Mouse (Mus musculus) limb, embryonic 14.5 days (tissue): ENCODE results near the gene Pmpca. TPM values are rescaled to one million over a fixed set of nuclear protein-coding genes. Genes with fewer than 3 reads are reported as not detected.
A peak's percentile ranks its signal among the peaks of the same experiment; 100 is the strongest.

Experiments
- ATAC-seq: fragments of 200-750 bp; cut with Nextera tagmentation; 2 replicates; pipeline ENCODE4 v1.8.0; 2017; ENCODE audit warnings: low read depth, moderate number of reproducible peaks, moderate TSS enrichment; ENCODE audit not compliant: low FRiP score
- DNase-seq: peaks from one replicate; pipeline ENCODE4 v3.0.0-alpha.2; 2015; ENCODE audit warnings: low spot score
- H3K27ac ChIP-seq: fragments of 300-500 bp; sonication (generic); replicated peaks from 2 replicates; pipeline ENCODE4 v1.5.1; 2014; ENCODE audit warnings: low read depth, mild to moderate bottlenecking, low read length, moderate library complexity, mixed read lengths
- H3K27me3 ChIP-seq: fragments of 300-500 bp; sonication (generic); 2 replicates; pipeline ENCODE4 v1.6.1; 2014; ENCODE audit warnings: low read length, mixed read lengths; ENCODE audit not compliant: control insufficient read depth, insufficient read depth
- H3K36me3 ChIP-seq: fragments of 300-500 bp; sonication (generic); 2 replicates; pipeline ENCODE4 v1.6.1; 2014; ENCODE audit warnings: mild to moderate bottlenecking, low read length, moderate library complexity, mixed read lengths; ENCODE audit not compliant: control insufficient read depth, insufficient read depth
- H3K4me1 ChIP-seq: fragments of 300-500 bp; sonication (generic); 2 replicates; pipeline ENCODE4 v1.6.1; 2014; ENCODE audit warnings: antibody characterized with exemption, low read length, mixed read lengths; ENCODE audit not compliant: control insufficient read depth, insufficient read depth
- H3K4me2 ChIP-seq: fragments of 300-500 bp; sonication (generic); replicated peaks from 2 replicates; pipeline ENCODE4 v1.6.1; 2014; ENCODE audit warnings: low read depth, mild to moderate bottlenecking, low read length, moderate library complexity; ENCODE audit not compliant: severe bottlenecking
- H3K4me3 ChIP-seq: fragments of 300-500 bp; sonication (generic); replicated peaks from 2 replicates; pipeline ENCODE4 v1.5.1; 2014; ENCODE audit warnings: low read length
- H3K9ac ChIP-seq: fragments of 300-500 bp; sonication (generic); 2 replicates; pipeline ENCODE4 v1.6.1; 2014; ENCODE audit warnings: mild to moderate bottlenecking, low read depth, low read length, moderate library complexity; ENCODE audit not compliant: severe bottlenecking
- H3K9me3 ChIP-seq: fragments of 300-500 bp; sonication (generic); 2 replicates; pipeline ENCODE4 v1.6.1; 2016; ENCODE audit warnings: low read length; ENCODE audit not compliant: control insufficient read depth
- POLR2A ChIP-seq: fragments of 200-500 bp; IDR thresholded peaks from 2 replicates; pipeline ENCODE4 v1.8.0; 2012; ENCODE audit warnings: inconsistent platforms, mild to moderate bottlenecking, moderate library complexity, borderline replicate concordance; ENCODE audit not compliant: insufficient read depth, insufficient read length; ENCODE audit errors: extremely low read depth
- WGBS: fragments of 180-500 bp; shearing (Covaris S2); extraction: QIAGEN DNeasy Blood & Tissue Kit; methylation state at CpG from one replicate; pipeline ENCODE4 v1.1.7; 2014; 5-methylcytosine and 5-hydroxymethylcytosine counted together
- polyA plus RNA-seq, 2 experiments: library from polyadenylated mRNA; depleted of rRNA in 1 of 2; stranded (reverse) in 1 of 2; unstranded in 1 of 2; fragments of >200 nt; fragmentation: Nextera tagmentation in 1 of 2; extraction: Ambion mirVana in 1 of 2; gene quantifications; 2 replicates each; pipeline versions ENCODE4 v1.2.1 to v1.2.3; 2012 to 2014

The Pmpca gene
- polyA plus RNA-seq, 2 experiments: 72.3 to 106 TPM

GRCm38 (mm10) chr2:26360772-26361171 lies 28.4 kb upstream of the Pmpca start, which contains the start of gene Card9:
Gene Card9, minus strand, starts transcription at chr2:26360918.
- no peak within 1 kb of the TSS for H3K27ac ChIP-seq
- no peaks in the 10 kb centered on the region for H3K27me3 ChIP-seq
- no peaks in the 10 kb centered on the region for H3K9me3 ChIP-seq
- H3K36me3 ChIP-seq: peaks cover 33% of the 10 kb centered on the region
- ATAC-seq: no peak
- H3K4me1 ChIP-seq: no peaks in the 10 kb centered on the region
- WGBS: 50% methylated on average over 3 of the region's 3 CpGs
- no peak for DNase-seq
- no peak within 1 kb of the TSS for H3K4me3 ChIP-seq
- no peak within 1 kb of the TSS for H3K4me2 ChIP-seq
- no peak within 1 kb of the TSS for H3K9ac ChIP-seq
- no peak for TF ChIP-seq POLR2A

GRCm38 (mm10) chr2:26362991-26363390 lies 26.1 kb upstream of the Pmpca start:
- Histone ChIP-seq H3K4me1 (no peaks in the 10 kb centered on the region), H3K36me3 (peaks cover 56% of the 10 kb centered on the region), H3K4me3 (no peak overlapping the region), H3K9me3 (no peaks in the 10 kb centered on the region), H3K27me3 (no peaks in the 10 kb centered on the region), H3K27ac (no peak overlapping the region), H3K4me2 (no peak overlapping the region), H3K9ac (0 out of 2 replicates have a peak overlapping the region, but pooled peaks have one; percentile 25)
- ATAC-seq (no peak), DNase-seq (no peak)
- no peak for TF ChIP-seq POLR2A
- 77% methylated on average over 5 of the region's 5 CpGs for WGBS

- no peak for ATAC-seq
- 88% methylated on average over 5 of the region's 5 CpGs for WGBS
- TF ChIP-seq POLR2A: no peak
Measured at GRCm38 (mm10) chr2:26363481-26363880, 25.7 kb upstream of the Pmpca start.

GRCm38 (mm10) chr2:26364738-26365465 lies 24.2 kb upstream of the Pmpca start:
- Histone ChIP-seq H3K27me3 (no peaks in the 10 kb centered on the region), H3K4me2 (no peak overlapping the region), H3K9me3 (no peaks in the 10 kb centered on the region), H3K4me1 (no peaks in the 10 kb centered on the region), H3K27ac (0 out of 2 replicates have a peak overlapping the region, but pooled peaks have one; percentile 8), H3K4me3 (no peak overlapping the region), H3K9ac (0 out of 2 replicates have a peak overlapping the region, but pooled peaks have one; percentile 2), H3K36me3 (peaks cover 75% of the 10 kb centered on the region)
- WGBS: 72% methylated on average over 10 of the region's 10 CpGs
- no peak for ATAC-seq
- DNase-seq: peak; percentile 18
- no peak for TF ChIP-seq POLR2A

More at GRCm38 (mm10) chr2:26363481-26363880, 25.7 kb upstream of the Pmpca start:
- no peak overlapping the region for H3K9ac ChIP-seq
- no peak for DNase-seq
- H3K4me2 ChIP-seq: no peak overlapping the region
- H3K9me3 ChIP-seq: no peaks in the 10 kb centered on the region
- H3K27ac ChIP-seq: no peak overlapping the region
- no peaks in the 10 kb centered on the region for H3K4me1 ChIP-seq
- peaks cover 61% of the 10 kb centered on the region for H3K36me3 ChIP-seq
- no peak overlapping the region for H3K4me3 ChIP-seq
- H3K27me3 ChIP-seq: no peaks in the 10 kb centered on the region

GRCm38 (mm10) chr2:26367911-26368310 lies 21.2 kb upstream of the Pmpca start:
- no peak overlapping the region for H3K27ac ChIP-seq
- H3K4me3 ChIP-seq: no peak overlapping the region
- H3K4me2 ChIP-seq: no peak overlapping the region
- no peak for TF ChIP-seq POLR2A
- no peaks in the 10 kb centered on the region for H3K27me3 ChIP-seq
- peaks cover 98% of the 10 kb centered on the region for H3K36me3 ChIP-seq
- ATAC-seq (no peak), DNase-seq (no peak)
- H3K9me3 ChIP-seq: no peaks in the 10 kb centered on the region
- no peak overlapping the region for H3K9ac ChIP-seq
- 91% methylated on average over 6 of the region's 6 CpGs for WGBS
- no peaks in the 10 kb centered on the region for H3K4me1 ChIP-seq
